Mouse (Mus musculus) liver, embryonic 15.5 days (tissue): ENCODE measurements at regions not wholly inside any gene's neighbourhood (a gene's known extent, or its start where the extent isn't known, plus 50 kb on each side); places are given as distances from the start of the nearest gene placed in this dataset.

ENCODE experiments used
- ATAC-seq: fragments of 200-750 bp; cut with Nextera tagmentation; 2 replicates; pipeline ENCODE4 v1.8.0; 2017; ENCODE audit warnings: moderate number of reproducible peaks, mild to moderate bottlenecking, moderate library complexity; ENCODE audit not compliant: insufficient read depth
- H3K27ac ChIP-seq: fragments of 300-500 bp; sonication (generic); replicated peaks from 2 replicates; pipeline ENCODE4 v1.5.1; 2015; ENCODE audit warnings: mild to moderate bottlenecking, inconsistent platforms
- H3K27me3 ChIP-seq: fragments of 300-500 bp; sonication (generic); 2 replicates; pipeline ENCODE4 v1.6.1; 2015; ENCODE audit warnings: mild to moderate bottlenecking, inconsistent platforms
- H3K36me3 ChIP-seq: fragments of 300-500 bp; sonication (generic); replicated peaks from 2 replicates; pipeline ENCODE4 v1.6.1; 2015; ENCODE audit warnings: moderate library complexity, mild to moderate bottlenecking, inconsistent platforms
- H3K4me1 ChIP-seq: fragments of 300-500 bp; sonication (generic); replicated peaks from 2 replicates; pipeline ENCODE4 v1.6.1; 2015; ENCODE audit warnings: inconsistent platforms
- H3K4me2 ChIP-seq: fragments of 300-500 bp; sonication (generic); 2 replicates; pipeline ENCODE4 v1.6.1; 2015; ENCODE audit warnings: moderate library complexity, mild to moderate bottlenecking, inconsistent platforms
- H3K4me3 ChIP-seq: fragments of 300-500 bp; sonication (generic); replicated peaks from 2 replicates; pipeline ENCODE4 v1.5.1; 2015; ENCODE audit warnings: mild to moderate bottlenecking, inconsistent platforms
- H3K9ac ChIP-seq: fragments of 300-500 bp; sonication (generic); 2 replicates; pipeline ENCODE4 v1.6.1; 2015; ENCODE audit warnings: moderate library complexity, mild to moderate bottlenecking, inconsistent platforms
- H3K9me3 ChIP-seq: fragments of 300-500 bp; sonication (generic); replicated peaks from 2 replicates; pipeline ENCODE4 v1.6.1; 2016; ENCODE audit warnings: inconsistent platforms
- WGBS: fragments of 180-500 bp; shearing (Covaris S2); methylation state at CpG from one replicate; pipeline ENCODE4 v1.1.7; 2015; ENCODE audit warnings: mixed read lengths; ENCODE audit not compliant: insufficient replicate concordance; 5-methylcytosine and 5-hydroxymethylcytosine counted together

DNA sequence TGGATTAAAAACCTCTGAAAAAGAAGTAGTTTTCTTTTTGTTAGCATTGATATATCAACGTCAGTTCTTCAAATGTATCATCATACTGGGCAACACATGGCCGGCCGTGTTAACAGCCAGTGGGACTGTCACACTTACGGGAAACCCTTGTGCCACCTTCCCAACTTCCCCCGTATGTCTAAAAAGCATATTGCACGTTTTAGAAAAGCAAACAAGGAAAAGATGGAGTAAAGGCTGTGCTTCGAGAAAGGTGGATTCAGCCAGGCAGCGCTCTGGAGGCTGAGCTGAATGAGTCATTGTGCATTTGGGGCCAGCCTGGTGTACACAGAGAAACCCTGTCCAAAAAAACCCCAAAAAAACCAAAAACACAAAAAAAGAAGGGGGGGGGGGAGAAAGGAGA is 193.4 kb downstream of the 3100002H09Rik start:
- Histone ChIP-seq H3K9me3 (no peaks in the 10 kb centered on the region), H3K4me1 (no peaks in the 10 kb centered on the region), H3K27ac (no peak overlapping the region), H3K27me3 (no peaks in the 10 kb centered on the region), H3K36me3 (no peaks in the 10 kb centered on the region), H3K4me3 (no peak overlapping the region), H3K9ac (no peak overlapping the region), H3K4me2 (no peak overlapping the region)
- WGBS = 68% methylated on average over 8 of the region's 8 CpGs
- no peak for ATAC-seq

DNA sequence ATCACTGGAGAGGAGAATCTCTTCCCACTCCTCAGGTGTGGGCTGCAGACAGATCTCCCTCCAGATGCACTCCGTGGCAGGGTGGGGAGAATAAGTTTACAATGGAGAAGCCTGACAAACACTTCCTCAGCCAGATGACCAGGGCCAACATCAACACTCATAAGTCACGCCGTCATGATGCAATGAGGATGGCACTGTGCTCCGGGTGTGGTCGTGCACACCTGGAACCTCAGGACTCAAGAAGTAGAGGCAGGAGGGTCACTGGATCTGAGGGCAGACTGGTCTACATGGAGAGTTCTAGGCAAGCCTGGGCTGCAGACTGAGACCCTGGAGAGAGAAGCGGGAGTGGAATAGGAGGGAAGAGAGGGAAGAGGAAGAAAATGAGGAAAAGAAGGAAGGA is 194.3 kb downstream of the 3100002H09Rik start:
- no peak overlapping the region for H3K27ac ChIP-seq
- 67% methylated on average over 6 of the region's 6 CpGs for WGBS
- H3K4me1 ChIP-seq = no peaks in the 10 kb centered on the region
- no peak overlapping the region for H3K4me2 ChIP-seq
- no peak overlapping the region for H3K9ac ChIP-seq
- H3K27me3 ChIP-seq = no peaks in the 10 kb centered on the region
- H3K4me3 ChIP-seq = no peak overlapping the region
- H3K9me3 ChIP-seq = no peaks in the 10 kb centered on the region
- ATAC-seq = no peak
- no peaks in the 10 kb centered on the region for H3K36me3 ChIP-seq

DNA sequence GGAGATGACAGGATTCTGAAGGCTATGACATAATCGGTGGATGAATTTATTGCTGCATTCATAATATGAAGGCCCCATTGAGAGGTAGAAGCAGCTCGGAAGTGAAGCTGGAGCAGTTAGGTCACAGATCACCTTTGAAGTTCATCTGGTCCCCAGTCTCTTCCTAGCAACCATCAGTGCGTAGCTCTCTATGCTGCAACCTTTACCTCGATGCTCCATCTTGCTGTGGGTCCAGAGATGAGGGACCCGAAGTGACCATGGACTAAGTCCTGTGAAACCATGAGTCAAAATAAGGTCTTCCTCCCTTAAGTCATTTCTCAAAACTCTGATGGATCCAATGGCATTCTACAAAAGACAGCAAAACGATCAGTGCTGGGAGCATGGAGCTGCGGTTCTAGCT is 196.2 kb downstream of the 3100002H09Rik start:
- Histone ChIP-seq H3K4me2 (no peak overlapping the region), H3K27ac (no peak overlapping the region), H3K36me3 (no peaks in the 10 kb centered on the region), H3K9me3 (no peaks in the 10 kb centered on the region), H3K4me1 (no peaks in the 10 kb centered on the region), H3K9ac (no peak overlapping the region), H3K27me3 (no peaks in the 10 kb centered on the region), H3K4me3 (no peak overlapping the region)
- 73% methylated on average over 7 of the region's 7 CpGs for WGBS
- ATAC-seq = no peak

DNA sequence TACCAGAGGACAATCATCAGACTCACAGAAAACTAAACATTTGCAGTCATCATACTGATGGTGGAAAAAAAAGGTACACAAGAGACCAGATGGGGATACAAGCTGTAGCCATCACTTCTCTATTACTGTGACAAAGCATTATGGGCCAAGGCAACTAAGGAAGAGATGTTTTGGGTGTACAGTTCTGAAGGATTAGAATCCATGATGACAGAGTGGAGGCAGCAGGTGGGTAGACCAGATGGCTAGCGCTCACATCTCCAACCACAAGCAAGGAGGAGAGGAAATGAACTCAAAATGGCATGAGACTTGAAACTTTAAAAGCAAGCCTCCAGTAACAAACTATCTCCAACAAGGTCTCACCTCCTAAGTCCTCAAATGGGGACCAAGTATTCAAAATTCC is 201.3 kb downstream of the 3100002H09Rik start:
- ATAC-seq = no peak
- H3K4me2 ChIP-seq = no peak overlapping the region
- WGBS = 63% methylated on average over 1 of the region's 1 CpGs
- no peaks in the 10 kb centered on the region for H3K27me3 ChIP-seq
- H3K4me1 ChIP-seq = no peaks in the 10 kb centered on the region
- no peaks in the 10 kb centered on the region for H3K36me3 ChIP-seq
- no peak overlapping the region for H3K4me3 ChIP-seq
- no peak overlapping the region for H3K9ac ChIP-seq
- H3K27ac ChIP-seq = no peak overlapping the region
- no peaks in the 10 kb centered on the region for H3K9me3 ChIP-seq

DNA sequence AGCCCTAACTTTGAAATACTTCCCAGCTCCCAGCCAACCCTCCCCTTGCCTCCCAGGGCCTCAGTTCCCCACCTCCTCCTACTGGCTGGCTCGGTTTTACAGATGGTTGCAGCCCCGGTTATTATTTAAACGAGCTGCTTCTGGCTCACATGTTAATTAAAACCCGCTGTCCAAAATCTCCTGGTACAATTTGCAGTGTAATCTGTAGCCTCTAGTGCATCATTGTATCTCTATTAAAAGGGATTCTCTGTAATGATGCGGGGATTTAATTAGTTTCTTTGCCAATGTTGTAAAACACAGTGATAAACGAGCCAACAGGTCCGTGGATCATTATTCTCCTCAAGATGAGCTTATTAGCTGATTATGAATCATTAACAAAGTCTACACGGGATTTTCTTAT is 208.5 kb downstream of the 3100002H09Rik start:
- no peaks in the 10 kb centered on the region for H3K9me3 ChIP-seq
- no peak overlapping the region for H3K4me2 ChIP-seq
- no peak overlapping the region for H3K9ac ChIP-seq
- H3K36me3 ChIP-seq = no peaks in the 10 kb centered on the region
- H3K4me3 ChIP-seq = no peak overlapping the region
- no peaks in the 10 kb centered on the region for H3K27me3 ChIP-seq
- no peak overlapping the region for H3K27ac ChIP-seq
- no peaks in the 10 kb centered on the region for H3K4me1 ChIP-seq
- WGBS = 55% methylated on average over 8 of the region's 8 CpGs
- ATAC-seq = no peak

DNA sequence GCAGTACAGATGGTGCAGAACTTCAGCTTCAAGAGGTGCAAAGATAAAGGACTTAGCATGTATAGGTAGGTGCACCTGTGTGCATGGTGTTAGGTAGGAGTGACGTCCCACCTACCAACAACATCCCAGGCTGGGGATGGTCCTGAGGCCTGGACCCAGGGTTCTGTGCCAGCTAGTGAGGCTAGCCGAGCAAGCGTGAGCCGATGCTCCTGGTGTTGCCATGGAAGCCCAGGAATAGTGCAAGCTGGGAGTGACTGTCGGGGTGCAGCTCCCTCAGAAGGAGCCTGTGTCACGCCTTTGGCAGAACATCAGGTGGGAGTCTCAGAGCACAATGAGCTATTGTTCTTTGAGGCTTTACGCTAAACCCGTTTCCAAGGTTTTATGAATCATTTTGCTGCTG is 209.9 kb downstream of the 3100002H09Rik start:
- ATAC-seq = no peak
- H3K4me1 ChIP-seq = no peaks in the 10 kb centered on the region
- no peak overlapping the region for H3K9ac ChIP-seq
- H3K36me3 ChIP-seq = no peaks in the 10 kb centered on the region
- no peaks in the 10 kb centered on the region for H3K9me3 ChIP-seq
- H3K4me3 ChIP-seq = no peak overlapping the region
- WGBS = 60% methylated on average over 8 of the region's 8 CpGs
- no peaks in the 10 kb centered on the region for H3K27me3 ChIP-seq
- no peak overlapping the region for H3K4me2 ChIP-seq
- no peak overlapping the region for H3K27ac ChIP-seq

DNA sequence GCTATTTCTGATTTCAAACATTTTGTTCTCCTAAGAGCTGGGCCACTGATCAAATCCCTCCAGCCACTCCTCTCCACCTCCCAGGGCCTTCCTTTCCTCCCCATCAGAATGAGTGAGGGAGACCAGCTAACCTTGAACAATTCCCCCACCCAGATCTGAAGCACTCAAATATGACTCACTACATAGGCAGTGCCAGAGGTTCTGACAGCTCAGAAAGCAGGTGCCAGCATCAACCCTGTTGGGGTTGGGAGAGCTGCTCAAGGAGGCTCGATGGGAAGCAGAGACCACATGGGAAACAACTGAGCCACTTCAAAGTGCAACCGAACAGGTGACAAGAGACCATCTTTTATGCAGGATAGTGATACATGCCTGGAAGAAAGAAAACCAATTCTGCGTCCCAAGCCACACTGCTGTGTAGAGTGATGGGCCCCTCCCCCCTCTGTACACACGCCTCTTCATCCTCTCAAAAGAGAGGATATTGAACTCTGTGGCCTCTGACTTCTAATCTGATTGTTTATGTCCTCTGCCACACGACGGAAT is 210.4 kb downstream of the 3100002H09Rik start:
- Histone ChIP-seq H3K36me3 (no peaks in the 10 kb centered on the region), H3K9ac (no peak overlapping the region), H3K4me3 (no peak overlapping the region), H3K27me3 (no peaks in the 10 kb centered on the region), H3K9me3 (no peaks in the 10 kb centered on the region), H3K27ac (no peak overlapping the region), H3K4me2 (no peak overlapping the region), H3K4me1 (no peaks in the 10 kb centered on the region)
- ATAC-seq = no peak
- 48% methylated on average over 6 of the region's 6 CpGs for WGBS

DNA sequence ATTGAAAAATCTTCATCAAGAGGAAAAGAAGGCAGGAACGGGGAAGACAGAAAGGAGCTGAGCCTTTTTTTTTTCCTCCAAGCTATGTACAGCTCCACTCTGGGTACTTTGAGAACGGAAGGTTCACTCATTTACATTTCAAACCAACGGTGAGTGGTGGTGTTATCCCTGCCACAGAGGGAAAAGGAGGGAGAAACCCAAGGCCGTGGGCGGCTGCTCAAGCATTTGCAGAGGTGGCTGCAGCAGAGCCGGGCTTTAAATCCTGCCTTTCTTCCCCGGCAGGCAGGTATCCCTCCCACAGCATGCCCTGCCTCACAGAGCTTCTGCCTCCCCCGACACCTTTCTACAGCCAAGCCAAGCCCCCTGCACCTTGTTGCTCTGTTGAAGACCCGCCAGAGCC is 212.2 kb downstream of the 3100002H09Rik start:
- ATAC-seq = no peak
- Histone ChIP-seq H3K4me1 (no peaks in the 10 kb centered on the region), H3K36me3 (no peaks in the 10 kb centered on the region), H3K9ac (no peak overlapping the region), H3K27me3 (no peaks in the 10 kb centered on the region), H3K4me2 (no peak overlapping the region), H3K9me3 (no peaks in the 10 kb centered on the region), H3K4me3 (no peak overlapping the region), H3K27ac (no peak overlapping the region)
- 22% methylated on average over 9 of the region's 9 CpGs for WGBS

DNA sequence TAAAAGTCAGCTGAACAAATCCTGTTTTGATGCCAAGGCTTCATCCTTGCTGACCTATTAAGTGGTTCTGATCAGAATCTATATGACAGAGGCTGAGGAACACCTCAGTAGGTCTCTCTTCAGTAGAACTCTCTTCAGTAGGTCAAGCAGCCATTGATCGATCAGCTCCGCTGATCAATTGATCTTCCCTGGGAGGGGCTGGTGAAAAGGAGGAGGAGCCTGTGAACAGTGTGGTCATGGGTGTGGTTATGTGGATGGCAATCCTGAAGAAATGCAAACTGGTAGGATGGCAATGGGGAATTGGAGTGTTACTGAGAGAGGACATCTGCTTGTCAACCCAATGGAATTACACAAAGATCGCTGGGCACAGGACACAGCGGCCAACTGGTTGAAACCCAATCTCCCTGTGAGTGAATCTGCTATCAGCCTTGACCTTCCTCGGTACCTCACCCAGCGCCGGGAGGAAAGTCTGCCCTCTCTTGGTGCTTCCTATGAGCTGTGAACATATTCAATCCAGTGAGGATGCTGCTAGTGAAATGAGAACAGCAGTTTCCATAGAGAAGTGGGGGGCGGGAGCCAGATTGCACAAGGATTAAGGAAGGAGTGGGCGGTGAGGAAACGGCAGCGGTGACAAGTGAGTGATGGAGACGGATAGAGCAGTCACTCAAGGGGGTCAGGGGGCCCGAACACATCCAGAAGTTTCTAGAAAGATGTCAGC is 213.9 kb downstream of the 3100002H09Rik start:
- no peak overlapping the region for H3K9ac ChIP-seq
- 46% methylated on average over 13 of the region's 13 CpGs for WGBS
- no peak overlapping the region for H3K4me3 ChIP-seq
- ATAC-seq = no peak
- no peaks in the 10 kb centered on the region for H3K27me3 ChIP-seq
- H3K9me3 ChIP-seq = no peaks in the 10 kb centered on the region
- H3K4me1 ChIP-seq = no peaks in the 10 kb centered on the region
- H3K27ac ChIP-seq = no peak overlapping the region
- no peak overlapping the region for H3K4me2 ChIP-seq
- no peaks in the 10 kb centered on the region for H3K36me3 ChIP-seq

DNA sequence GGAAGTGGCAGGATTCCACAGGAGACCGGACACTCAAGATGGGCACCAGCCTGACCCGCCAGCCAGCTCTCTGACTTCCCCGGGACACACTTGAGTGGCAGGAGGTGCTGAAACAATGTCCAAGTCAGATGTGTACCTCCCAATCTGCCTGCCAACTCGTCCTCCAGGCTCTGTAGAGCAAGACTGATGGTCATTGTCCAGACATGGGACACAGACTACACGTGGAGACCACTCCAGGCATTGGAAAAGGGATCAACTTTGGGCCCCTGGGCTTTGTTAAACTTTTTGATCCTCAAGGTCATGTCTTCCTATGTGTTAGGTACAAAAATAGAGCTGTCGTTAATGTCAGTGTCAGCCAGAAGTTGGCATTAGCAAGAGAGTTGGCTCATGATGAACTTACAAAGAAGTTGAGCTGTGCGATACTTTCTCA is 214.6 kb downstream of the 3100002H09Rik start:
- H3K9me3 ChIP-seq = no peaks in the 10 kb centered on the region
- H3K4me2 ChIP-seq = no peak overlapping the region
- no peak for ATAC-seq
- no peak overlapping the region for H3K9ac ChIP-seq
- no peaks in the 10 kb centered on the region for H3K4me1 ChIP-seq
- H3K27me3 ChIP-seq = no peaks in the 10 kb centered on the region
- no peak overlapping the region for H3K27ac ChIP-seq
- 62% methylated on average over 7 of the region's 7 CpGs for WGBS
- no peak overlapping the region for H3K4me3 ChIP-seq
- H3K36me3 ChIP-seq = no peaks in the 10 kb centered on the region

DNA sequence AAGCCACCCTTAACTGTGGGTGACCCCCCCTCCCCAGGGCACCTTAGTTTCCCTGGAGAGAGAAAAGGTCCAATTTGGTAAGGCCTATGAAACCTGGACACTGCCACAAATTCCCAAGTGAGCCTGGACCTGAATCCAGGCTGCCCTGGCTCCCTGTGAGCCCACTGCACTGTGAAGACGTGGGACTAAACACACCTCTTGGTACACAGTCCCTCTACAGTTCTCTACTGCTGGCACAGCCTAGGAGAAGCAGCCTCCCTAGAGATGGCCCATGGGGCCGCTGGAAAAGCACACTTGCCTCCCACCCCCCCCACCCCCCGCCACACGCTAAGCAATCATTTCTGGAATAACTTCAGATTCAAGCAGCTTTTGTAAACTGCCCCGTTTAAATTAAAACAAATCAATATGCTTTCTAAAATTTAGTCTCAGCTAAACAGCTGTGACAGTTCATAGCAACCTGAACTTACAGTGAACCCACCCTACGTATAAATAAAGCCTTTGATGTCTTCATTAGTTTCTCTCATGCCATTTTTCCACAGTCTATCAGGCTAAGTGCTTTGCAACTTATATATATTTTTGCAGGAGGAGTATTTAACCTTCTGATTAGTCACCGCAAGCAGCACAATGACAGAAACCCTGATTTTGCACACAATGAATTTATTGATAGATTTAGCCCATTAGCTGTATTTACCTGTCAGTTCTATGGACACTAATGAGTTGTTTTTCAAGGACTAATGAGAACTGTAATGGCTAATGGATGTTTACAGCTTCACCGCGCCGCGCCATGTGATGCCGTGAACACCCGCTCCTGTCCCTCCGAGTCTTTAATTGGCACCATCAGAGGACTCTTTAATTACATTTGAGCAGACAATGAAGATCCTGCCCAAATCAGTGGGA is 215.3 kb downstream of the 3100002H09Rik start:
- Histone ChIP-seq H3K4me3 (no peak overlapping the region), H3K4me1 (no peaks in the 10 kb centered on the region), H3K27ac (no peak overlapping the region), H3K9ac (no peak overlapping the region), H3K4me2 (no peak overlapping the region), H3K36me3 (no peaks in the 10 kb centered on the region), H3K9me3 (no peaks in the 10 kb centered on the region), H3K27me3 (no peaks in the 10 kb centered on the region)
- 76% methylated on average over 14 of the region's 14 CpGs for WGBS
- ATAC-seq = no peak
